Mouse (Mus musculus) heart, postnatal 4 days (tissue): ENCODE measurements around the gene Ngrn. TPM values are rescaled to one million over a fixed set of nuclear protein-coding genes. Genes with fewer than 3 reads are reported as not detected.
A peak's percentile ranks its signal among the peaks of the same experiment; 100 is the strongest.

Experiments used
- DNase-seq: peaks from one replicate; pipeline ENCODE4 v3.0.0; 2021
- total RNA-seq, 2 experiments: library from RNA; stranded (reverse); gene quantifications; 2 replicates each; pipeline ENCODE4 v1.2.3; 2021

The Ngrn gene
- total RNA-seq, 2 experiments from 2014 or later, result 23.5 to 24.8 TPM

GRCm38 (mm10) chr7:80264606-80265005, 3.6 kb downstream of the Ngrn start:
- no peak for DNase-seq

- no peak for DNase-seq
Observed at GRCm38 (mm10) chr7:80267764-80268163, 6.7 kb downstream of the Ngrn start.

GRCm38 (mm10) chr7:80268897-80269750, 8.1 kb downstream of the Ngrn start, which contains the start of gene Vps33b:
Gene Vps33b, plus strand, starts transcription at chr7:80269649.
- peak; percentile 98 for DNase-seq

DNA sequence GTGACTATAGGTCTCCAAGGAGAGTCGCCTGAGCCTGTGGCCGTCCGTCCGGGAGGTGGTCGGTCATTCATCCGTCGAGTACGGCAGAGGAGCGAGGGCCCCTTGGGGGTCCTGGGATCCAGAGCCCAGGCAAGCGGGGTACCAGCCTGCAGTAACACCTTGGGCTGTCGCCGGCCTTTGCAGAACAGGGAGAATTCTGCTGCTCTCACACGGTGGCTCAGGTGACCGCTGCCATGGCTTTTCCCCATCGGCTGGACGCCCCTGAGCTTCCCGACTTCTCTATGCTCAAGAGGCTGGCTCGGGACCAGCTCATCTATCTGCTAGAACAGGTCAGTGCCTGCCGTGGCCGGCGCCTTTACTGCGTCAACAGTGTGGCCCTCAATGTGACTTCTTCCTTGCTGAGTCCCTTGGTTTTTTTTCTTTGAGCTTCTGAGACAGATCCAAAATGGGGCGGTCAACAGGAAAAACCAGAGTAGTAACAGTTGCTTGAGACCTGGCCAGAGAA, 8.8 kb downstream of the Ngrn start:
- DNase-seq, result peak; percentile 57

- DNase-seq, result no peak
Observed at GRCm38 (mm10) chr7:80273456-80273855, 12.4 kb downstream of the Ngrn start.

DNA sequence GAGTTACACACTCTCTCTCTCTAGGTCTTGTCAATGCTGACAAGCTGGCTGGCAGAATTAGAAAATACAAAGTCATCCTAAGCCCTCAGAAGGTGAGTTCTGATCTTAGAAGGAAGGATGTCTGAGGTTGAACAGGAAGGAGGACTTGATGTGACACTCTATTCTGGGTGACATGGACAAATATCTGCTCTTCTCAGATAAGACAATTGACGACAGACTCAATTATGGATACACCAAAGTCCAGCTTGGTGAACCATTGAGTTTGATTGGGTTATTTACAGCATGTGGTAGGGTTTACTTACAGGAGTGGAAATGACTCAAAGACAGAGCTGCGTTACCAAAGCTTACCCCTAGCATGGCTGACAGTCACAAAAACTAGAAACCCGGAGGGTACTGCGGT, 15.4 kb downstream of the Ngrn start:
- no peak for DNase-seq

DNA sequence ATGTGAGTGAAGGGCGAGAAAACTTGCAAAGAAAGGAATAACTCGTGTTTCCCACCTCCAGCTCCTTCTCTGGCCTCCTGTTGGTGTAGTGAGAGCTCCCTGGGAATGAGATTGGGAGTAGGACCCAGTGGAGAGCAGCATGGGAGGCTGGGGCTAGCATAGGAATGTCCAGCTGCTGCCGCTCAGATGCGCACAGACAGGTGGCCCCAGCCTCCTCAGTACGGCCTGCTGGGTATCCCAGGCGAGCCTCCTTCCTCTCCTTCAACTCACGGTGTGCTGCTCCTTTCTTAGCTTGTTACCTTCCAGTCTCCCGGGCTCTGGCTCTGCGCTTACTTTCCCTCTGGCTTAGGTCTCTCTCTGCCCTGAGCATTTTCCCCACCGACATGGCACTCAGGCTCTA, 19.0 kb downstream of the Ngrn start:
- no peak for DNase-seq

DNA sequence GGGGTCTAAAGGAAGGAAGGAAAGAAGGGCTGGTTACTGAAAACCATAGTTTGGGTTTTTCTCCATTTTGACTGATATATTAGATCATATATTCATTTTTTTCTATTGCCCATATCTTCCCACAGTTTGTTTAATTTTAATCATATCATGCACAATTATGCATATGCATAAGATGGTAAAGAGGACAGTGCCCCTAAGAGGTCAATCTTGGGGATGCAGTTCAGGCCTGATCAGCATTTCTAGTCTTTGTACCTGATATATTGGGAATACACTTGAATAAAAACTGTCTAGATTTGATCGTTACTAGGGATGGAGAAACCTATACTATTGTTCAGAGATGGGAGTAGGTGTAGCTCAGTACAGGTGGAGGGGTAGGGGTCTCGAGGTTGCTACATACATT, 20.0 kb downstream of the Ngrn start:
- DNase-seq, result no peak

GRCm38 (mm10) chr7:80281646-80282045, 20.6 kb downstream of the Ngrn start:
- DNase-seq, result no peak

- DNase-seq, result no peak
Observed at GRCm38 (mm10) chr7:80283226-80283918, 22.4 kb downstream of the Ngrn start.

DNA sequence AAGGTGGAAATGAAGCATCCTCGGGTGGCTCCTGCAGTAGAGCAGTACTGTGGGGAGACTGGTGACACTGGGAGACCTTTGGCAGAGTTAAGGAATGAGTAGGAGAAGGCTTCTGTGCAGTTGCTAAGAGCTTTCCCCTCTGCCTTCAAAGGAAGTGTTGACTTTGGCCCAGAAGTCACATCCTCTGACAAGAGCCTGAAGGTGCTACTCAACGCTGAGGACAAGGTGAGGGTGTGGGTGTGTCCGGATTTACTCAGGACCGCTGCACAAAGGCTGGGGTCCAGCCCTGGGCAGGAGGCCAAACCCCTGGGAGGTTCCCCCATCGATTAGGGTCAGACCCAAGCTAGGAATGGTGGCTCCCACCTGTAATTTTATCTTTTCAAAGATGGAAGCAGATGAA, 23.4 kb downstream of the Ngrn start:
- no peak for DNase-seq

DNA sequence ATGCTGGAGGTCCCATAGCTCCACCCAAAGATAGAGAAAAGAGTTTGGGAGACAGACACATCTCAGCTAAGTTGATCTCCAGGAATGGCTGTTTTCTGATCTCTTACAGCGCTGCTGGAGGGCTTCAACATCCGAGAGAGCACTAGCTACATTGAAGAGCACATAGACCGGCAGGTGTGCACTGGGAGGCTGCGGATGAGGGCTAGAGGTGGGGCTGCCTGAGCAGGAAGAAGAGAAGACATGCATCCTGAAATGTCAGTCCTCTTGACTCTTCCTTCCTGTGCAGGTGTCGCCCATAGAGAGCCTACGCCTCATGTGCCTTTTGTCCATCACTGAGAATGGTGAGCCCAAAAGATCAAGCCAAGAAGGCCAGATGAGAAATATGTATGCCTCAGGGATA, 24.7 kb downstream of the Ngrn start:
- DNase-seq, result no peak

DNA sequence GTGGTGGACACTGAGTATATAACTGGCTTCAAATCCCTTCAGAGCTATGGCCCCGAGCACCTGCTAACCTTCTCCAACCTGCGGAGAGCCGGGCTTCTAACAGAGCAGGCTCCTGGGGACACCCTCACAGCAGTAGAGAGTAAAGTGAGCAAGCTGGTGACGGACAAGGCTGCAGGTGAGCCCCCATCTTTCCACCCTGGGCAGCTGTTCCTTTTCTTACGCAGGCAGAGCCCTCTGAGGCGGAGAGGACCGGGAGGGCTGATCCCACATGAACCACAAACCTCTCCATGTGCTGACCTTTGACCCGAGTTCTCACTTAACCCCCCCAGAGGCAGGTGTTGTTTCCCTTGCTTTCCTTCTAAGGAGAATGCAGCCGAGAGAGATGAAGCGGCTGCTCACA, 26.7 kb downstream of the Ngrn start:
- DNase-seq, result no peak

- DNase-seq, result peak; percentile 99
Observed at GRCm38 (mm10) chr7:80294062-80294763, 33.2 kb downstream of the Ngrn start, which contains the start of gene Prc1. Gene Prc1, plus strand, starts transcription at chr7:80294450.

GRCm38 (mm10) chr7:80294764-80295648, 34.0 kb downstream of the Ngrn start:
- no peak for DNase-seq

- no peak for DNase-seq
Observed at GRCm38 (mm10) chr7:80296462-80296861, 35.4 kb downstream of the Ngrn start.

DNA sequence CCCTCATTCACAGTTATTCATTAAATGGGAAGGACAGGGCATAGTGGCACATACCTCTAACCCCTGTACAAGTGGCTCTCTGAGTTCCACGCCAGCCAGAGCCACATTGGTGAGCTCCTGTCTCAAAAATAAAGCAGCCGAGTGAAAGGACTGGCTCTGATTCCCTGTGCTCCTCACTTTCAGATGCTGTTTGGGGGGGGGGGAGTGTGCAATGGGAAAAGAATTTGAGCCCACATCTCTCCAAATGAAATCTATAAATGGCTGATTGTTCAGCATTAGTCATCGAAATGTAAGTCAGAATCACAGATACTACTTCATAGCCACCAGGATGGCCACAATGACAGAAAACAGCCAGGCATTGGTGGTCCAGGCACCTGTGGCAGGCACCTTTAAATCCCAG, 36.0 kb downstream of the Ngrn start:
- DNase-seq, result no peak

DNA sequence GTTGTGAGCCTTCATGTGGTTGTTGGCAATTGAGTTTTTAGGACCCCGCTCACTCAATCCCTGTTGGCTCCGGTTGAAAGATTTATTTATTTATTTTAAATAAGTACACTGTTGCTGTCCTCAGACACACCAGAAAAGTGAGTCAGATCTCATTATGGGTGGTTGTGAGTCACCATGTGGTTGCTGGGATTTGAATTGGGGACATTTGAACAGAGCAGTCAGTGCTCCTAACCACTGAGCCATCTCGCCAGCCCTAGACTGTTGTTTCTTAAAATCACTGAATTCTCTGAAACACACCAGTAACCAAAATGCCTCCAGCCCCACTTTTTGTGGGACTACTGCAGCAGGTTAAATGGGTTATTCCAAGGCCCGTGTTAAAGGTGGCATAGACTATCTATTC, 37.7 kb downstream of the Ngrn start:
- no peak for DNase-seq

- DNase-seq, result no peak
Observed at GRCm38 (mm10) chr7:80299568-80299967, 38.6 kb downstream of the Ngrn start.

DNA sequence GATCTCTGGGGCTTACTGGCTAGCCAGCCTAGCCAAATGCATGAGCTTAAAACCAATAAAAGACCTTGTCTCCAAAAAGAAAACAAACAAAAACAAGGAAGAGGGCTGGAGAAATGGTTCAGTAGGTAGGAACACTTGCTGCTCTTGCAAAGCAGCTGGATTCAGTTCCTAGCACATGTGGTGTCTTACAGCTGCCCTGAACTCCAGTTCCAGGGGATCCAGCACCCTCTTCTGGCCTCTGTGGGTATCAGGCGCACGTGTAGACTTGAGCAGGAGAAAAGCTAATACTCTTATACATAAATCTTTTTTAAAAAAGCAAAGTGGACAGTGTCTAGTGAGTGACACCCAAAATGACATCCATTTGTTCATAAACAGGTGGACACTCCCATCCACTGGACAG, 40.5 kb downstream of the Ngrn start:
- no peak for DNase-seq

- DNase-seq, result no peak
Observed at GRCm38 (mm10) chr7:80307766-80308165, 46.8 kb downstream of the Ngrn start.

DNA sequence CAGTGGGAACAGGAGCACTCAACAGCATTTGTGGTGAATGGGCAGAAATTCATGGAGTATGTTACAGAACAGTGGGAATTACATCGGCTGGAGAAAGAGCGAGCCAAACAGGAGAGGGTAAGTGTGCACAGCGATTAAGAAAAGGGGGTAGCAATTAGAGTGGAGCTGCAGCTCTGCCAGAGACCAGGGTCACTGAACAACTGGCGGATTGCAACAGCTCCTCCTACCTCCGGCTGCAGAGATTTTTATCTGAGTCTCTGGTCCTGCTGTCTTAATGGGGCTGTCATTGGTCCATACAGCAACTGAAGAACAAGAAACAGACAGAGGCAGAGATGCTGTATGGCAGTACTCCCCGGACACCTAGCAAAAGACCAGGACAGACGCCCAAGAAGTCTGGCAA, 49.8 kb downstream of the Ngrn start:
- DNase-seq, result no peak
